Mouse (Mus musculus) cortical plate, adult 2 months (tissue): ENCODE data around the gene Nrip1.

Source experiments
- CTCF ChIP-seq: fragments of 200-500 bp; IDR thresholded peaks from 2 replicates; pipeline ENCODE4 v1.5.1; 2011; ENCODE audit warnings: mild to moderate bottlenecking, control low read depth, low read length; ENCODE audit not compliant: insufficient read depth; ENCODE audit errors: extremely low read depth
- POLR2A ChIP-seq: fragments of 200-500 bp; IDR thresholded peaks from 2 replicates; pipeline ENCODE4 v1.6.1; 2011; ENCODE audit warnings: mild to moderate bottlenecking, low read length, control low read depth; ENCODE audit not compliant: insufficient read depth; ENCODE audit errors: extremely low read depth

DNA sequence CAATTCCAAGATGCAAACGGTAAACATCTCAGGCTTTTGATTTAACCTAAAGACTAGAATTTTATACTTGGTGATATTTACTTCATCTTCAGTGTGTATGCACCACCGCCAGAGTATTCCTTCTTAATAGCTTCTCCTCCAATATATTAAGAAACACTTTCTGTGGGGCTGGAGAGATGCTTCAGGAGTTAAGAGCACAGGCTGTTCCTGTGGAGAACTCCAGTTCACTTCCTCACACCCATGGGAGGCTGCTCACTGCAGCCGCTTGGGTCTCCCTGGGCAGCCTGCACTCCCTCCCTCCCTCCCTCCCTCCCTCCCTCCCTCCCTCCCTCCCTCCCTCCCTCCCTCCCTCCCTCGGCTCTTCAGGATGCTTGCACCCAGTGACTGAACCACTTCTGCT, 110.2 kb downstream of the Nrip1 start:
- TF ChIP-seq POLR2A (no peak), CTCF (no peak)
